Mouse (Mus musculus) lung, postnatal 36 days (tissue): ENCODE results near the gene Nemp2.
"Not testable (repeated sequence)": the region's sequence is repeated elsewhere in the genome, so short reads cannot be mapped to it uniquely, and the experiment has no call there.

Experiments used
- DNase-seq: peaks from one replicate; pipeline ENCODE4 v3.0.0; 2022; ENCODE audit warnings: mixed read lengths

The Nemp2 gene

DNA sequence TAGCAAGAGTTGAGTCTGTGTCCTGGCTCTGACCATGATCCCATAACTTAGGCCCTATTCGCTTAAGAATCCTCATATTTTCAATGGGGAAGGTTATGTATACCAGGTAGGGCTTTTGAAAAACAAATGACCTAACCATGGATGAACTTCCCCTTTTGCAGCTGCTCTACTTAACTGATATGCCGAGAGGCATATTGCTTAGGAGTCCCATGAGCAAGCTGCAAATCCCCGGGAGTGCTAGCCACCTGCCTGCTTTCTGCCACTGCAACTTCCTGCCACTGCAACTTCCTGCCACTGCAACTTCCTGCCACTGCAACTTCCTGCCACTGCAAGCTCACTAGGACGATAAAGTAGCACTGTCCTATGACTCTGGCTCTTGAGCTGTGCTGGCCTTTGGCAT lies 24.6 kb downstream of the Nemp2 start:
- DNase-seq: no peak

- no peak for DNase-seq
Observed at GRCm38 (mm10) chr1:52658160-52658559, 27.7 kb downstream of the Nemp2 start.

GRCm38 (mm10) chr1:52660278-52660677 lies 29.8 kb downstream of the Nemp2 start:
- DNase-seq: no peak

DNA sequence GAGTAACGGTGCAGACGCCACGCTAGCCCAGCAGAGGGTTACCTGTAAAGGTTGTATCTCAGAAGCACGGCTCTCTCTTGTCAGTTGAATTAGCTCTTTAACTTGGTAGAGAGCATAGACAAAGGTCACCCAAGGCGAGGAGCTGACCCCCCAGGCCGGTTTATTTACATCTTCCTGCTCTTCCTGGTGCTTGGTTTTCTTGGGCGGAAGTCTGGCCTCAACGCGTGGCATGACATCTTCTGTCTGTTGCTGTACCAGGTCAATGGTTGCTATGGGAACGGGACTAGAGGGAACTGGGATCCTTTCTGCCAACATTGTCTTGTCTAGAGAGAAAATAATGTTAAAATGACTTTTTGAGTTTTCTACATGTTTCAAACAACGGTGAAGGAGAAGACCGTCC lies 30.3 kb downstream of the Nemp2 start:
- peak; percentile 44 for DNase-seq

GRCm38 (mm10) chr1:52663228-52663627 lies 32.7 kb downstream of the Nemp2 start:
- no peak for DNase-seq

- no peak for DNase-seq
Observed at GRCm38 (mm10) chr1:52668743-52669323, 38.3 kb downstream of the Nemp2 start.

GRCm38 (mm10) chr1:52669931-52670330 lies 39.4 kb downstream of the Nemp2 start:
- no peak for DNase-seq

- DNase-seq: peak; percentile 53
Observed at GRCm38 (mm10) chr1:52675561-52676551, 45.4 kb downstream of the Nemp2 start.

GRCm38 (mm10) chr1:52676621-52677020 lies 46.1 kb downstream of the Nemp2 start:
- peak; percentile 69 for DNase-seq

GRCm38 (mm10) chr1:52683550-52683949 lies 53.0 kb downstream of the Nemp2 start:
- DNase-seq: peak; percentile 50

DNA sequence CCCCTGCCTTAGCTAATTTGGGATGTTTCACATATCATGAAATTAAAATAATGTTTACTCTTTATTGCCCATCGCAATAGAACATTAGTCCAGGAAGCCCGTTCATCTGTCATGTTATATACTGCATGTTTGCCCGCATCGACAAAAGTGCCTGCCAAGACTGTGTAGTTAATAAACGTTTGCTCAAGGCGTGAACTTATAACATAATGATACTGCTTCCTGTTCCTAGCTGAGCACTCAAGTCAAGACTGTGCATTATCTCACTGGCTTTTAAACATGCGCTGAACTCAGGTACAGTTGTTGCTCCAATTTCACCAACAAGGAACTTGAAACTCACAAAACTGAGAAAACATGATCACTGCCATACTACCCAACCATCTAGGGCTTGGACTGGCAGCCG lies 57.1 kb downstream of the Nemp2 start:
- DNase-seq: peak; percentile 20

- not testable (repeated sequence) for DNase-seq
Observed at GRCm38 (mm10) chr1:52694456-52694855, 64.0 kb downstream of the Nemp2 start.
